Mouse (Mus musculus) kidney, adult 2 months (tissue): ENCODE measurements at regions not wholly inside any gene's neighbourhood (a gene's known extent, or its start where the extent isn't known, plus 50 kb on each side); places are given as distances from the start of the nearest gene placed in this dataset.

Experiments
- CTCF ChIP-seq: fragments of 200-500 bp; conservative IDR thresholded peaks from 2 replicates; pipeline ENCODE4 v1.5.1; 2011; ENCODE audit warnings: low read depth, mild to moderate bottlenecking, control low read depth, low read length, moderate library complexity, mixed read lengths; ENCODE audit not compliant: insufficient read depth, insufficient read length
- POLR2A ChIP-seq: fragments of 200-500 bp; IDR thresholded peaks from one replicate; pipeline ENCODE4 v1.6.1; 2011; ENCODE audit warnings: low read depth, low read length, control low read depth

DNA sequence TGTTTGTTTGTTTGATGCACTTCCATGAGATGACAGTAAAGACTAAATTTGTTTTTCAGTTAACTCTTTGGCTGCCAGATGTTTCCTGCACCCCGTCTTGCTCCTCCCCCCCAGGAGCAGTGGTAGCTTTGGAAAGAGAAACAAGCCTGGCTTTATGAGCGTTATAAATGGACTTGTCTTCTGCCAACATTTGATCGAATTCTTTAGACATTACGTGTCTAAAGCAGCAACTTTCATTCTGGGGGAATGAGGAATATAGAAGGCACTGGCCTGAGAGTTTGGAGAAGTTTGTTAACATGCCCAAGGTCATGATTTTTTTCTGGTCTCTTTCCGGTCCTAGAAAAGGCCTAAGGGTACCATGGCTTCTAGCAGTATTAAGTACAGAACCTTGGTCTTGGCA is 148.8 kb upstream of the Fbxl4 start:
- TF ChIP-seq CTCF = no peak
- no peak for TF ChIP-seq POLR2A
